Mouse (Mus musculus) midbrain, embryonic 12.5 days (tissue): Measurements from ENCODE around the gene Mettl7b. TPM values are rescaled to one million over a fixed set of nuclear protein-coding genes. Genes with fewer than 3 reads are reported as not detected.

ENCODE experiments used
- ATAC-seq: fragments of 200-750 bp; cut with Nextera tagmentation; 2 replicates; pipeline ENCODE4 v1.8.0; 2017; ENCODE audit warnings: low read depth, moderate TSS enrichment, moderate library complexity; ENCODE audit not compliant: low FRiP score
- H3K27ac ChIP-seq: fragments of 300-500 bp; sonication (generic); replicated peaks from 2 replicates; pipeline ENCODE4 v1.5.1; 2016; ENCODE audit warnings: mild to moderate bottlenecking
- H3K27me3 ChIP-seq: fragments of 300-500 bp; sonication (generic); 2 replicates; pipeline ENCODE4 v1.6.1; 2016; ENCODE audit warnings: mild to moderate bottlenecking
- H3K36me3 ChIP-seq: fragments of 300-500 bp; sonication (generic); 2 replicates; pipeline ENCODE4 v1.6.1; 2016
- H3K4me1 ChIP-seq: fragments of 300-500 bp; sonication (generic); 2 replicates; pipeline ENCODE4 v1.6.1; 2016
- H3K4me2 ChIP-seq: fragments of 300-500 bp; sonication (generic); replicated peaks from 2 replicates; pipeline ENCODE4 v1.6.1; 2016; ENCODE audit warnings: mild to moderate bottlenecking, moderate library complexity
- H3K4me3 ChIP-seq: fragments of 300-500 bp; sonication (generic); 2 replicates; pipeline ENCODE4 v1.5.1; 2016; ENCODE audit warnings: mild to moderate bottlenecking
- H3K9ac ChIP-seq: fragments of 300-500 bp; sonication (generic); replicated peaks from 2 replicates; pipeline ENCODE4 v1.6.1; 2016; ENCODE audit warnings: mild to moderate bottlenecking, moderate library complexity
- H3K9me3 ChIP-seq: fragments of 300-500 bp; sonication (generic); 2 replicates; pipeline ENCODE4 v1.6.1; 2016; ENCODE audit warnings: mild to moderate bottlenecking
- WGBS: fragments of 180-500 bp; shearing (Covaris S2); methylation state at CpG from one replicate; pipeline ENCODE4 v1.1.7; 2016; 5-methylcytosine and 5-hydroxymethylcytosine counted together
- polyA plus RNA-seq: library from polyadenylated mRNA; unstranded; fragments of >200 nt; fragmentation: Nextera tagmentation; extraction: Ambion mirVana; gene quantifications from 2 replicates; pipeline ENCODE4 v1.2.1, GENCODE M21; 2016

Mettl7b gene
- polyA plus RNA-seq, 1 experiment from 2014 or later, result not detected

DNA sequence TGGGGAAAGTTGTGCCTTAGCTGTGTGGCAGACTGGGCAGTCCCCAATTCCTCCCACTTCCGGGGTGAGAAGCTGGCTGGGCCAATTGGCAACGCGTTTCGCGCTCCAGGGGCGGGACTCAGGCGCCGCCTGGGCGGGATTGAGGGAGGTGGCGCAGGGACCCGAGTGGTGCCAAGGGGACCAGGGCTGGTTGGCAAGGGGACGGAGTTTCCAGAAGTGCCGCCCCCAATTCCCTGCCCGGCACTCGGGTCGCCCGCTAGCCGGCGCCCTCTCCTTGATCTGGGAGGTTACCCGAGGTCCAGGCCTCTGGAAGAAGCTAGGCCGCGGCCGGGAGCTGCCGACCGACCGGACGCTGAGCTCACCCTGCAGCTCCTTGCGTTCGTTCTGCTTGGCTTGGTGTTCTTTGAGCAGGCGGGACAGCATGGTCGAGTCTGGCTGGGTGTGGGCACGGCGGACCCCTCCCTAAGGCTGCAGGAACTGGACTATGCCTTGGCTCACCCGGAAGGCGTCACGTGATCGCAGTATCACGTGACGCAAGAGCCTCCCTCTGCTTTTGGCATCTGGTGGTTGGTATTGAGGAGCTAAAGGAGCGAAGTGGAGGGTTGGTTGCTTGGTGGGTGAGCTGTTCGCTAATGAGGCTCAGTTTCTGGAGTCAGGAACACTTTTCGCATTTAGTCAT lies 37.6 kb downstream of the Mettl7b start:
- peak overlapping the region; percentile 89 for H3K27ac ChIP-seq
- H3K27me3 ChIP-seq, result peaks cover 7% of the 10 kb centered on the region
- under 1% methylated on average over 42 of the region's 42 CpGs for WGBS
- ATAC-seq, result peak; percentile 96
- 0 out of 2 replicates have a peak, but pooled peaks cover under 1% of the 10 kb centered on the region for H3K36me3 ChIP-seq
- H3K4me3 ChIP-seq, result peak overlapping the region; percentile 67
- peak overlapping the region; percentile 81 for H3K9ac ChIP-seq
- H3K9me3 ChIP-seq, result no peaks in the 10 kb centered on the region
- peak overlapping the region; percentile 66 for H3K4me2 ChIP-seq
- peaks cover 33% of the 10 kb centered on the region for H3K4me1 ChIP-seq

- peaks cover 33% of the 10 kb centered on the region for H3K4me1 ChIP-seq
- ATAC-seq, result no peak
- 6% methylated on average over 1 of the region's 1 CpGs for WGBS
- peak within 1 kb of the TSS; percentile 81 for H3K9ac ChIP-seq
- H3K4me3 ChIP-seq, result peak within 1 kb of the TSS; percentile 67
- no peaks in the 10 kb centered on the region for H3K9me3 ChIP-seq
- H3K27me3 ChIP-seq, result peaks cover 2% of the 10 kb centered on the region
- peak within 1 kb of the TSS; percentile 66 for H3K4me2 ChIP-seq
- peaks cover 5% of the 10 kb centered on the region; the same call in 1 of the 2 replicates for H3K36me3 ChIP-seq
- peak within 1 kb of the TSS; percentile 89 for H3K27ac ChIP-seq
These were observed 38.1 kb downstream of the Mettl7b start, which contains the start of gene Rdh5 for GRCm38 (mm10) chr10:128922822-128923012. Rdh5 (minus strand) TSS chr10:128922888.

DNA sequence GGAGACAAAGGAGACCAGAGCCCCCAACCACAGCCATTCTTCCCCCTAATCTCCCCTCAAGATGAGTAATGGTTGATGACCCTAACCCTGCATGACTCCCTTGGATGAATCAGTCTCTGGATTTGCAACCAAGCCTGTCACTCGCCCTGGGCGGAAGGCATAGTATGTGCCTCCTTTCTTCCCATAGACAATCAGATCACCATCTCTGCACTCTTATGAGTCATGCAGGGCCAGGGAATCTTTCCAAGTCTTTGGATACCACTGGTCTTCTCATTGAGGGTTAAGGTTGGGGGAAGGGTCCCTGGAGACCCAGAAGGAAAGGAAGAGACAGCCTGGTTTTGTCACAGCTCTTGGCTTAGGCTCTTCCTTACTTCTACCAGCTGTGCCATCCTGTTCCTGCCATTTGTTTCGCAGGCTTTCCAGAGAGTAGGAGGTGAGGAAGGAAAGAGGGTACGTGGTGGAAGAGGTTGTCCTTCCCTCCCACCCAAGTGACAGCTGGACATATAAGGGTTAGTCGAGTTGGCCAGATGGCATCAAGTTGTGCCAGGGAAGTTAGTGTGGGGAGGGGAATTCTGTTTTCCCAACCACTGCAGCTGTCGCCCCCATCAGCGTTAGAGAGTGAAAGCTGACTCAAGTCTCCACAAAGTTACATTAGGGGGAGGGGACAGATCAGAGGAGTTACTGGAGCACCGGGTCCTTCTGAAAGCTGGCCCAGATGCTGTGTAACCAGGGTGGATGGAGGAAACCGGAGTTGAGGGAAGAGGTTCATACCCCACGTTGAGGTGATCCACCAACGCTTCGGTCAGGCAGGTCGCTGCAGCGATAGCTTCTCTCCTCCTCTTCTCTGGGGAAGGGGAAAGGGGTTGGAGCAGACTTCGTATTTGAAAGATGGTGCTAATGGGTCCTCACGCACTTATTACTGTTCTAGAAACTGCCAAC lies 38.6 kb downstream of the Mettl7b start:
- no peak overlapping the region for H3K27ac ChIP-seq
- H3K4me2 ChIP-seq, result peak overlapping the region; percentile 66
- H3K9ac ChIP-seq, result peak overlapping the region; percentile 81
- peaks cover 33% of the 10 kb centered on the region for H3K4me1 ChIP-seq
- H3K36me3 ChIP-seq, result peaks cover 11% of the 10 kb centered on the region; the same call in 1 of the 2 replicates
- peak overlapping the region; percentile 67 for H3K4me3 ChIP-seq
- 72% methylated on average over 16 of the region's 16 CpGs for WGBS
- H3K27me3 ChIP-seq, result no peaks in the 10 kb centered on the region; the same call in 1 of the 2 replicates
- no peaks in the 10 kb centered on the region for H3K9me3 ChIP-seq
- ATAC-seq, result no peak

DNA sequence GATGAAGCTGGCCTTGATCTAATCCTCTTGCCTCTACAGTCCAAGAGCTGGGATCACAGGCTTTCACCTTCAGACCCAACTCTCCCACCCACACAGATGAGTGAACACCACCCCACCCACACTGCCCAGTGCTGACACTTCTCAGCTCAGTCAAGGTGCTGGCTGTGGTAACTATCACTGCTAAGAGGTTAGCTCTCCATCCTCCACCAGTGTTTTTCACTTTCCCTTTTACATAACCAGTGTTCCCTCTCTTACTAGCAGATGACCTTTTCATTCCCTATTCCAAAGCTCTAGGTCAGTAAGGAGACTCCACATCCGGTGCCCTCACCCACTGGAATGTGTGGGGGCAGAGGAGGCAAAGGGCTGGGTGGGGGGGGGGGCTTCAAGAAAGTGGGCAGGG lies 39.5 kb downstream of the Mettl7b start:
- Histone ChIP-seq H3K4me2 (no peak overlapping the region), H3K4me1 (peaks cover 33% of the 10 kb centered on the region), H3K36me3 (peaks cover 11% of the 10 kb centered on the region; the same call in 1 of the 2 replicates), H3K27ac (no peak overlapping the region), H3K4me3 (no peak overlapping the region), H3K27me3 (no peaks in the 10 kb centered on the region), H3K9me3 (no peaks in the 10 kb centered on the region), H3K9ac (no peak overlapping the region)
- 76% methylated on average over 1 of the region's 1 CpGs for WGBS
- no peak for ATAC-seq

DNA sequence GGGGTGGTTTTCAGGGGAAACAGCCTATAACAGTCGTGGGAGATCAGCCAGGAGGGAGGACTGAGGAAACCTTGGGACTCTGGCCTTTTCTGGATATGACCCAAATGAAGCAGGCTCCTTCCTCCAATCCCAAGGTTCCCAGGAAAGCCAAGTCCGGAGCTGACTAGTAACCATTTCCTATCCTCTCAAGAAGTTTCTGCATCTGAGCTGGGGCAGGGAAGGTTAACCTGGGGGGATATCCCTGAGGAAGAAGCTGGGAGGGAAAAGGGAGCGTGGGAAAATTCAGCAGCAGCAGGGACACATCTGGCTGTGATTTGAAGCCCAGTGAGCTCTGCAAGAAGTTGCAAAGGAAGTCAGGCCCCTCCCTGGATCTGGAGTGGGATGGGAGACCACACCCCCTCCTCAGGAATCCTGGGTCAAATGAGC lies 40.0 kb downstream of the Mettl7b start:
- peaks cover 33% of the 10 kb centered on the region for H3K4me1 ChIP-seq
- peaks cover 11% of the 10 kb centered on the region; the same call in 1 of the 2 replicates for H3K36me3 ChIP-seq
- no peaks in the 10 kb centered on the region for H3K27me3 ChIP-seq
- no peak for ATAC-seq
- no peak overlapping the region for H3K4me2 ChIP-seq
- 72% methylated on average over 3 of the region's 3 CpGs for whole genome bisulfite sequencing
- H3K4me3 ChIP-seq, result no peak overlapping the region
- H3K9me3 ChIP-seq, result no peaks in the 10 kb centered on the region
- no peak overlapping the region for H3K9ac ChIP-seq
- no peak overlapping the region for H3K27ac ChIP-seq

- H3K4me3 ChIP-seq, result no peak overlapping the region
- WGBS, result 85% methylated on average over 7 of the region's 7 CpGs
- no peak for ATAC-seq
- H3K9ac ChIP-seq, result no peak overlapping the region
- H3K27me3 ChIP-seq, result no peaks in the 10 kb centered on the region
- H3K4me2 ChIP-seq, result no peak overlapping the region
- H3K27ac ChIP-seq, result peak overlapping the region; percentile 25; the same call in 1 of the 2 replicates
- H3K36me3 ChIP-seq, result peaks cover 11% of the 10 kb centered on the region; the same call in 1 of the 2 replicates
- H3K4me1 ChIP-seq, result peaks cover 33% of the 10 kb centered on the region
- H3K9me3 ChIP-seq, result no peaks in the 10 kb centered on the region
These were observed 40.8 kb downstream of the Mettl7b start for GRCm38 (mm10) chr10:128919966-128920365.

GRCm38 (mm10) chr10:128919203-128919631 lies 41.6 kb downstream of the Mettl7b start:
- Histone ChIP-seq H3K4me1 (peaks cover 32% of the 10 kb centered on the region), H3K36me3 (peaks cover 11% of the 10 kb centered on the region; the same call in 1 of the 2 replicates), H3K4me3 (no peak overlapping the region), H3K9ac (peak overlapping the region; percentile 39), H3K27ac (peak overlapping the region; percentile 25), H3K9me3 (no peaks in the 10 kb centered on the region), H3K27me3 (no peaks in the 10 kb centered on the region), H3K4me2 (no peak overlapping the region)
- ATAC-seq, result no peak
- whole genome bisulfite sequencing, result 11% methylated on average over 6 of the region's 6 CpGs

GRCm38 (mm10) chr10:128918246-128918645 lies 42.5 kb downstream of the Mettl7b start:
- WGBS, result 79% methylated on average over 7 of the region's 7 CpGs
- ATAC-seq, result no peak
- no peak overlapping the region for H3K4me3 ChIP-seq
- H3K9me3 ChIP-seq, result no peaks in the 10 kb centered on the region
- no peak overlapping the region for H3K4me2 ChIP-seq
- H3K27me3 ChIP-seq, result no peaks in the 10 kb centered on the region
- 0 out of 2 replicates have a peak overlapping the region, but pooled peaks have one; percentile 2 for H3K9ac ChIP-seq
- no peak overlapping the region for H3K27ac ChIP-seq
- H3K36me3 ChIP-seq, result peaks cover 11% of the 10 kb centered on the region; the same call in 1 of the 2 replicates
- H3K4me1 ChIP-seq, result peaks cover 24% of the 10 kb centered on the region

GRCm38 (mm10) chr10:128917400-128917799 lies 43.4 kb downstream of the Mettl7b start:
- peaks cover 11% of the 10 kb centered on the region; the same call in 1 of the 2 replicates for H3K36me3 ChIP-seq
- H3K9ac ChIP-seq, result no peak overlapping the region
- H3K27me3 ChIP-seq, result 0 out of 2 replicates have a peak, but pooled peaks cover under 1% of the 10 kb centered on the region
- H3K9me3 ChIP-seq, result no peaks in the 10 kb centered on the region
- ATAC-seq, result no peak
- WGBS, result 93% methylated on average over 6 of the region's 6 CpGs
- no peak overlapping the region for H3K4me3 ChIP-seq
- no peak overlapping the region for H3K27ac ChIP-seq
- H3K4me1 ChIP-seq, result peaks cover 19% of the 10 kb centered on the region
- no peak overlapping the region for H3K4me2 ChIP-seq

GRCm38 (mm10) chr10:128916665-128917064 lies 44.1 kb downstream of the Mettl7b start:
- Histone ChIP-seq H3K4me3 (no peak overlapping the region), H3K4me2 (no peak overlapping the region), H3K27ac (no peak overlapping the region), H3K4me1 (peaks cover 12% of the 10 kb centered on the region; the same call in 1 of the 2 replicates), H3K9me3 (no peaks in the 10 kb centered on the region), H3K27me3 (0 out of 2 replicates have a peak, but pooled peaks cover 3% of the 10 kb centered on the region), H3K36me3 (peaks cover 11% of the 10 kb centered on the region; the same call in 1 of the 2 replicates), H3K9ac (no peak overlapping the region)
- WGBS, result 99% methylated on average over 3 of the region's 3 CpGs
- no peak for ATAC-seq

- H3K27me3 ChIP-seq, result 0 out of 2 replicates have a peak, but pooled peaks cover 3% of the 10 kb centered on the region
- no peak overlapping the region for H3K4me2 ChIP-seq
- no peak overlapping the region for H3K4me3 ChIP-seq
- no peak overlapping the region for H3K27ac ChIP-seq
- WGBS, result 95% methylated on average over 2 of the region's 2 CpGs
- H3K4me1 ChIP-seq, result peaks cover 12% of the 10 kb centered on the region; the same call in 1 of the 2 replicates
- no peaks in the 10 kb centered on the region for H3K9me3 ChIP-seq
- H3K36me3 ChIP-seq, result peaks cover 11% of the 10 kb centered on the region; the same call in 1 of the 2 replicates
- no peak overlapping the region for H3K9ac ChIP-seq
- no peak for ATAC-seq
These were observed 45.2 kb downstream of the Mettl7b start for GRCm38 (mm10) chr10:128915550-128915949.
